Mouse (Mus musculus) 416B (cell line): ENCODE data around the gene Gm49325.

Experiments
- DNase-seq: peaks from one replicate; pipeline ENCODE4 v3.0.0; 2011; ENCODE audit warnings: low read depth

Gene Gm49325

GRCm38 (mm10) chr10:77589117-77589516 is 16.9 kb upstream of the Gm49325 start:
- DNase-seq, result no peak

- no peak for DNase-seq
Measured at GRCm38 (mm10) chr10:77589749-77590148, 16.2 kb upstream of the Gm49325 start.

- DNase-seq, result peak; percentile 70
Measured at GRCm38 (mm10) chr10:77590812-77591211, 15.2 kb upstream of the Gm49325 start.

- no peak for DNase-seq
Measured at GRCm38 (mm10) chr10:77591546-77591945, 14.5 kb upstream of the Gm49325 start.

- no peak for DNase-seq
Measured at GRCm38 (mm10) chr10:77596060-77596459, 9.9 kb upstream of the Gm49325 start.

GRCm38 (mm10) chr10:77603021-77603420 is 3.0 kb upstream of the Gm49325 start:
- DNase-seq, result no peak

GRCm38 (mm10) chr10:77604111-77604510 is 1.9 kb upstream of the Gm49325 start:
- no peak for DNase-seq

GRCm38 (mm10) chr10:77604958-77605357 is 1.0 kb upstream of the Gm49325 start:
- DNase-seq, result no peak

- peak; percentile 86 for DNase-seq
Measured at GRCm38 (mm10) chr10:77605368-77605767, 629 bp upstream of the Gm49325 start.

GRCm38 (mm10) chr10:77606855-77607254 is 858 bp downstream of the Gm49325 start:
- peak; percentile 46 for DNase-seq

- no peak for DNase-seq
Measured at GRCm38 (mm10) chr10:77607441-77607840, 1.4 kb downstream of the Gm49325 start.

- no peak for DNase-seq
Measured at GRCm38 (mm10) chr10:77608589-77608988, 2.6 kb downstream of the Gm49325 start.

- DNase-seq, result no peak
Measured at GRCm38 (mm10) chr10:77610221-77610961, 4.4 kb downstream of the Gm49325 start.

GRCm38 (mm10) chr10:77613409-77613808 is 7.4 kb downstream of the Gm49325 start:
- DNase-seq, result no peak

GRCm38 (mm10) chr10:77615647-77616046 is 9.7 kb downstream of the Gm49325 start:
- no peak for DNase-seq

- DNase-seq, result no peak
Measured at GRCm38 (mm10) chr10:77616166-77616565, 10.2 kb downstream of the Gm49325 start.

GRCm38 (mm10) chr10:77616926-77617325 is 10.9 kb downstream of the Gm49325 start:
- DNase-seq, result no peak

GRCm38 (mm10) chr10:77621546-77621945 is 15.5 kb downstream of the Gm49325 start:
- DNase-seq, result peak; percentile 56

- peak; percentile 90 for DNase-seq
Measured at GRCm38 (mm10) chr10:77622055-77622988, 16.3 kb downstream of the Gm49325 start, which contains the start of gene Ube2g2. TSS of gene Ube2g2 (plus strand) at chr10:77622275.

- peak; percentile 52 for DNase-seq
Measured at GRCm38 (mm10) chr10:77623069-77623492, 17.1 kb downstream of the Gm49325 start.

- DNase-seq, result no peak
Measured at GRCm38 (mm10) chr10:77623639-77624400, 17.8 kb downstream of the Gm49325 start.

GRCm38 (mm10) chr10:77624570-77624995 is 18.6 kb downstream of the Gm49325 start:
- no peak for DNase-seq
